Mouse (Mus musculus) layer of hippocampus, adult 11-12 months (tissue): ENCODE results near the gene Pde10a.
A peak's percentile ranks its signal among the peaks of the same experiment; 100 is the strongest.

Experiments used
- DNase-seq: peaks from one replicate; pipeline ENCODE4 v3.0.0; 2022; ENCODE audit warnings: low spot score

Gene Pde10a

GRCm38 (mm10) chr17:8972152-8972854 lies 447.1 kb downstream of the Pde10a start:
- no peak for DNase-seq

- DNase-seq: no peak
Measured at GRCm38 (mm10) chr17:8973331-8973730, 448.2 kb downstream of the Pde10a start.

GRCm38 (mm10) chr17:8974423-8974822 lies 449.3 kb downstream of the Pde10a start:
- no peak for DNase-seq

- no peak for DNase-seq
Measured at GRCm38 (mm10) chr17:8974823-8975397, 449.7 kb downstream of the Pde10a start.

- peak; percentile 34 for DNase-seq
Measured at GRCm38 (mm10) chr17:8976745-8977144, 451.6 kb downstream of the Pde10a start.

- no peak for DNase-seq
Measured at GRCm38 (mm10) chr17:8977271-8977670, 452.1 kb downstream of the Pde10a start.

- DNase-seq: no peak
Measured at GRCm38 (mm10) chr17:8983576-8983975, 458.4 kb downstream of the Pde10a start.

- peak; percentile 47 for DNase-seq
Measured at GRCm38 (mm10) chr17:8985714-8986113, 460.5 kb downstream of the Pde10a start.

- peak; percentile 68 for DNase-seq
Measured at GRCm38 (mm10) chr17:8986551-8986950, 461.4 kb downstream of the Pde10a start.

GRCm38 (mm10) chr17:8987369-8987768 lies 462.2 kb downstream of the Pde10a start:
- DNase-seq: no peak

GRCm38 (mm10) chr17:8988119-8988807 lies 463.1 kb downstream of the Pde10a start, which contains the start of gene 1700010I14Rik:
TSS of gene 1700010I14Rik (plus strand) at chr17:8988333.
- DNase-seq: peak; percentile 90

GRCm38 (mm10) chr17:8991160-8991559 lies 466.0 kb downstream of the Pde10a start:
- DNase-seq: peak; percentile 54

GRCm38 (mm10) chr17:8995344-8995743 lies 470.2 kb downstream of the Pde10a start:
- no peak for DNase-seq

- DNase-seq: no peak
Measured at GRCm38 (mm10) chr17:9002438-9002837, 477.3 kb downstream of the Pde10a start.

- no peak for DNase-seq
Measured at GRCm38 (mm10) chr17:9004516-9004915, 479.3 kb downstream of the Pde10a start.

- DNase-seq: peak; percentile 28
Measured at GRCm38 (mm10) chr17:9023198-9023942, 498.2 kb downstream of the Pde10a start.

GRCm38 (mm10) chr17:9030181-9030580 lies 505.0 kb downstream of the Pde10a start:
- DNase-seq: no peak

- DNase-seq: peak; percentile 87
Measured at GRCm38 (mm10) chr17:9031241-9032141, 506.3 kb downstream of the Pde10a start.

- peak; percentile 23 for DNase-seq
Measured at GRCm38 (mm10) chr17:9032362-9033044, 507.3 kb downstream of the Pde10a start.

GRCm38 (mm10) chr17:9033511-9033910 lies 508.3 kb downstream of the Pde10a start:
- no peak for DNase-seq
